Mouse (Mus musculus) adrenal gland, adult (tissue): ENCODE results near the gene Lamc2.

ENCODE experiments used
- DNase-seq, 2 experiments: peaks; one replicate each; pipeline ENCODE4 v3.0.0; 2022 to 2023; ENCODE audit warnings: low spot score in 1 of 2; ENCODE audit not compliant: inconsistent age in 2 of 2

The Lamc2 gene

GRCm38 (mm10) chr1:153129992-153130713 lies 56.1 kb downstream of the Lamc2 start:
- peak; percentile 84 to 92 for DNase-seq

DNA sequence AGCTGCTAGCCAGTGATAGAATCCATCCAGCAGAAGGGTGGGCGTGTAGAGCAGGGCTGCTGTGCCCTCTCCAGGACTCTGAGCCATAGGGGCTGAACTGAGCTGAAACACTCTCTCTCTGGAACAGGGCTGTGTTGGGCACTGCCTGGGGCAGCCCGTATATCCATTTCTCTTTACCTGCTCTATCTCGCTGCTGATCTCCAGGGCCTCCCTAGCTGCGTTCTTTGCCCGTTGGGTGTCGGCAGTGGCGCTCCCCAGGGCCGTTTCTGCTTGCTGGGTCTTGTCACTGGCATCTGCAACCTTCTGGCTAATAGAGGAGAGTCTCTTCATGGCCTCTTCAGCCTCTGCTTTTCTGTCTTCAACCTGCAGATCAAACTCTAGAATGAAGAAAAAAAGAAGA lies 57.5 kb downstream of the Lamc2 start:
- no peak for DNase-seq

DNA sequence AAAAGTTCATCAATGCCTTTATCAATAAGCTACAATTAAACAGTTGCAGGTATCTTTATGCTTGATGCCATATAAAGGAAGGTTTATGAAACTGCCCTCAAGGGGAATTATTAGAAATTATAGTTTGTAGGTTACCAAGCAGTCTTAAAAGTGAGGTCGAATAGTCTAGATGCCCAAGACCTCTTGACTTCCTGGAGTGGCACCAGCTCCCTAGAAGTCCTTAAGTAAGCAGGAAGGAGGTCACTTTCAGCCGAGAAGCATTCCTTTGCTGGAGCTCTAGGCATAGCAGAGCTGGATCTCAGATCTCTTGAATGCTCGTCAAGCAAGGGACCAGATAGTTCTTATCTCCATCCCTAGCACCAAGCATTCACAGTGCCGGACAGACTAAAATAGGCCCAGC lies 58.6 kb downstream of the Lamc2 start:
- no peak for DNase-seq

DNA sequence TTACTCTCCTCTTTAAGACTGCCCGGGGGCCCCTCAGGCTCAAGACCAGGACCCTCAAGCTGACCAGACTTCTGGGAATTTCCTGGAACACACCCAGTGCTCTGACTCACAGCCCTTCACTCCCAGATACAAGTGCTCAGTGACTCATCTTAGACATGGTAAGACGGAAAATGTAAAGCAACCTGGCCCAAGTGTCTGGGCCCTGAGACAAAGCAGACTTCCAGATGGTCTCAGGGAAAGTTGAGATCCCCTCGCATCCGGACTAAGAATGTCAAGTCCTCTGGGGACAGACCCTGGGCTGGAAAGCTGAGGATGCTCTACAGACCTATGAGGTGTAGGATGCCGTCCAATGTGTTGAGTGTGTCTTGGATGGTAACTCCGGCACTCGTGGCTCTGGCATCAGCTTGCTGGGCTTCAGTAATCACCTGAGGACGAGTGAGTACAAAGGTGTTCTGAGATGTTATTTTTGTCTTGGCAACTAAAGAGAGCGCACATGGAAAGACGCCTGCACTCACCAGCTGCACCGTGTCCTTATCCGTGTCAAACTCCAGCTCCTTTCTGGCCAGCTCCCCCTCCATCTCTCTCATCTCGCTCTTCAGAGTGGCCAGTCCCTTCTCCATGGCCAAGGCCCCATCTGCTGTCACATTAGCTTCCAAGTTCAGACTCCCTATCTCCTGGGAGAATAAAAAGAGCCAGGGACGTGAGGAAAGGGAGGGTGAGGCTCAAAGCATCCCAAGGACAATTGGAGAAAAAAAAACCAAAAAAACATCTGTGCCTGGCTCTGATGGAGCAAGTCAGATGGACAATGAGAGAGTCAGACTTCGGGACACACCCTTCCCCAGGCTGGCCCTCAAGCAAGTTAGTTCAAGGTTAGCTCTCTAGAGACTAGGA lies 59.5 kb downstream of the Lamc2 start:
- peak in 1 of 2 experiments; percentile 55 for DNase-seq

GRCm38 (mm10) chr1:153125287-153126275 lies 60.7 kb downstream of the Lamc2 start:
- DNase-seq, result no peak

GRCm38 (mm10) chr1:153124502-153124901 lies 61.7 kb downstream of the Lamc2 start:
- DNase-seq, result no peak

- peak in 1 of 2 experiments; percentile 54 for DNase-seq
Observed at GRCm38 (mm10) chr1:153122764-153123163, 63.5 kb downstream of the Lamc2 start.

DNA sequence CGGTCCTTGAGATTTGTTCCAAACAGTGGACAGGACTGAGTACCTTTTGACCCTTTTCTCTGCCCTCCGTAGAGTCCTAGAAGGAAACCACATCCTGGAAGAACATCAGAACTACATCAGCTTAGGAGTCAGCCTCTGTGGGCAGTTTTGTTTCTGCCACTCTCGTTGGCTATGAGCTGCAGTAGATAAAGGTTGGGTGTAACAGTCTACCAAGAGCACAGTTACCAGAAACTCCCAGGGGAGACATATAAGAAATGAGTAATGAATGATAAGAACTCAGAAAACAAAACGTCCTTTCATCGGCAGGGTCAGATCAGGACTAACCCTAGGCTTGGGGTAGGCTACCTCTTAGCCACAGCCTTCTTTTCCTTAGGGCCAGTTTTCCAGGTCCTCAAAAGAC lies 64.9 kb downstream of the Lamc2 start:
- DNase-seq, result no peak

DNA sequence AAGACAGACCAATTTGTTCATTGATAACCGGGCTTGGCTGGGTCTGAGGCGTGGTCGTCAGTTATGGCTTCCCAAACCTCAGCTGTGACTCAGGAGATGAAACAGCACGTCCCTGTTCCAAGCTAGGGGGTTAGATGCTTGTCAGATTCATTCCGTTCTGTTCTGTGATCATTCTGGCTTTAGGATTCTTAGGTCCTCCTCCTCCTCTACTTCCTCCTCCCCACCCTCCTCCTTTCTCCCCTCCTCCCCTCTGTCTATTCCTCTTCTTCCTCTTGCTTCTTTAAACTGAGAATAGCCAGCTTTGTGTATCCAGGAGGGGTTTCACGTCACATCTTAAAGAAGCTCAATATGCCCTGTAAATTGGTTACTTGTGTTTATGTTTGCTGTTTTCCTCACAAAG lies 65.7 kb downstream of the Lamc2 start:
- no peak for DNase-seq

DNA sequence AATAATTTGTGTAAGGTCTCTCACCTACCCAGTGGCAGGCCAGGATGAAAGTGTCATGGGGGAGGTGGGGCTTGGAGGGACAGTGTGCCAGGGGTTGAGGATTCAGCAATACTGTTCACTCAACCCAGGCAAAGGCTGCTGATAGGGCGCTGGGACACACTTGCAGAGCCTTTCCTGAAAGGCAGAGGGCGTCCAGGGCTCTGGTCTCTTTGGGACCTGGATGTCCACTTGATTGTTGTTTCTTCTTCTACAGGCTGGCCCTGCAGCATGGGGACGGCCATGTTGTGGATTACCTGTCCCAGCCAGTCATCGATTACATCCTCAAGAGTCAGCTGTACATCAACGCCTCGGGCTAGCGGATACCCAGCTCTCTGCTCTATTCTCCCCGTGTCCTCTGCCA lies 70.9 kb downstream of the Lamc2 start:
- DNase-seq, result peak in 1 of 2 experiments; percentile 43

- DNase-seq, result no peak
Observed at GRCm38 (mm10) chr1:153111596-153111995, 74.7 kb downstream of the Lamc2 start.

DNA sequence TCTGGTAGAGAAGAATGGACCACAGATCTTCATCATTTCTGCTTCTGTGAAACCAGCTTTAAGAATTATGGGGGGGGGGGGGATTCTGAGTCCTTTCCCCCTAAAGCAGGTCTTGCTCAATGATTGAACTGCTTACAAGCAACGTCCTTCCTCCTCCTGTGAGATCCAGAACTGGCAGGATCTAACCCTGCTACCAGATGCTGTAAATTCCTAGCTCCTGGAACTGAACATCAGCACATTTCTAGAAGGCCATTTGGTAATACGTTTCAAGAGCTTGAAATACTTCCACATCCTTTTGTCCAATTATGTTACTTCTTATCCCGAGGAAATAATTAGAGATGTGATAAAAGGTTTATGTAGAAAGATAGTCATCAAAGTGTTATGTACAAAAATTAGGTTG lies 76.4 kb downstream of the Lamc2 start:
- no peak for DNase-seq

- DNase-seq, result no peak
Observed at GRCm38 (mm10) chr1:153109346-153109745, 76.9 kb downstream of the Lamc2 start.

GRCm38 (mm10) chr1:153107866-153108265 lies 78.4 kb downstream of the Lamc2 start:
- DNase-seq, result no peak

GRCm38 (mm10) chr1:153104804-153105203 lies 81.4 kb downstream of the Lamc2 start:
- DNase-seq, result no peak

- no peak for DNase-seq
Observed at GRCm38 (mm10) chr1:153103186-153103554, 83.1 kb downstream of the Lamc2 start.

DNA sequence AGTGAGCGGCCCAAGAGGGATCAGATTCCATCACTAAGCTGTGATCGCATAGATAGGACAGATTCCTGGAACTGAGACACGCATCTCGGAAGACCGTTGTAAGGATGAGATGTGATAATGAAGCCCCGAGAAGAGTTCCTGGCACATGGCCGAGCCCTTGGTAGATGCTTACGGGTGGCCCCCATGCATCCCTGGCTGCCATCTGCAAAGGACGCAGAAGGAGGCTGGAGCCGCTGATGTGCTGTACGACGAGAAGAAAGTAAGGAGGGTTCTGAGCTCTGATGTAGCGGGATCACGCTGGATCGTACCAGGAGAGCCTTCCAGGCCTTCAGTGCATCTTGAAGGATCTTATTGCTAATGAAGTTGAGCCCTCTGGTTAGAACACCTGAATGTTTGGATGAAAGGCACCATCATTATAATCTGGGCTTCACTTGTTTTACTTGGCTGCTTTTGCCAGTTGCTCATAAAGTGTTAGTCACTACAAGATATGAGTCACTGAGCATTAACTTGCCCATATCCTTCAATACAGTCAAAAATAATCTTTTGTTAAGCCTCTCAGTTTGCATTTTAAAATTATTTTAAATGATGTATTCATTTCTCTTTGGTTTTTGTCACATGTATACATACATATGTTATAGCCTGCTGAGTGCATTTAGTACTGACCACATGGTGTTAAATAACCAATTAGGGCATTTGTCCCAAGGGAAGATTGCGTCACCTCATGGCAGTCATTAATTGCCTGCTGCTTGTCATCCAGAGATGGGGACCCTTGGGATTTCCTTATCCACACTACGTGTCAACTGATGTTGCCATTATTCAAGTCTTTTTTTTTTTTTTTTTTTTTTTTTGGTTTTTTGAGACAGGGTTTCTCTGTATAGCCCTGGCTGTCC lies 83.7 kb downstream of the Lamc2 start:
- DNase-seq, result peak in 1 of 2 experiments; percentile 49

DNA sequence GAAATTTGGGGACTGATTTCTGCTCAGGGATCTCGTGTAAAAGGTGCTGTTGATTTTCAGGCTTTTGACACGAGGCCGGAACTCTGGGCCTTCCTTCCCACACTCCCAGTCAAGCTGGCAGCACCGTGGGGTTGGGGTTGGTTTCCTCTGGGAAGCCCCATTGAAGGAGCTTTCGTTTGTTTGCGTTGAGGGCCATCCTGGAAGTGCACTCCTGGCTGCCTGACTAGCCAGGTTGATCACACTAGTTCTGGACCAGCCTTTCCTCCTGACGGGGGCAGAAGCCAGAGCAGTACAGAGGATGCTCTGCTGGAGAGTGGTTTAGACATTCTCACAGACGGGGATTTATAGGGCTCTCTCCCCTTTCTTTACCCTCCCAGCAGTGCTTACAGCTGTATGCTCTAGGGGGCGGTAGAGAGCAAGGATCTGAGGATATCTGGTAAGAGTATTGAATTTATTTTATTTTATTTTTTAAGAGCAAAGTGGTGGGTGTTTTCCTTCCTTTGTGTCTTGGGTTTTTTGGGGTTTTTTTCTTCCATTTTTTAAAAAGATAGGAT lies 84.8 kb downstream of the Lamc2 start:
- DNase-seq, result peak; percentile 43 to 84

GRCm38 (mm10) chr1:153100912-153101311 lies 85.3 kb downstream of the Lamc2 start:
- no peak for DNase-seq

DNA sequence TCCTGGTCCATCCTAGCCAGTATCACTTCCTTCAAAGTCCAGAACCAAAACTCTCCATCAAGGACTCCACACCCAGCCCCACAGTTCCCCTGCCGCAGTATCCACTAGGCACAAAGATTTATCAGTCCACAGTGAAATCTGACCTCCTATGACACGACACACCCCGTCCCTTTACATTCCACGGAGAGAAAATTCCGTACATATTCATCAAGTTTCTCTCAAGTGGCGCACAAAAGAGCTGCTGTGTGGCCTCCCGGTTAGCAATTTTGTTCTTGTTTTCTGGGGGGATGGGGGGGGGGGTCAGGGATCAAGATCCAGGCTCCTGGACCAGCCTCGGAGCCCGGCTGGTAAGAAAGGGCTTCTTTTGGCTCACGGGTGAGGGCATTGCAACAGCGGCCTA lies 87.7 kb downstream of the Lamc2 start:
- no peak for DNase-seq
